Comparison of ENCODE assay signal across 9 mouse cellular contexts in genomic region chr14:29723267-29723666, GRCm38 (mm10). TPM values are rescaled to one million over a fixed set of nuclear protein-coding genes. Genes with fewer than 3 reads are reported as not detected.
A peak's percentile ranks its signal among the peaks of the same experiment; 100 is the strongest.
DNase-seq lines count a peak whose midpoint lies in the region; ATAC-seq and TF ChIP-seq lines count a peak whose summit lies in the region.
"Had no signal": no experiment of that assay in that cellular context is flagged by ENCODE, and none has a peak within 500 bp of the region (broad histone marks: within the 10 kb centered on the region; RNA-seq: fewer than 3 reads in every experiment).

No protein-coding gene starts in this region.

- H3K27me3 ChIP-seq in kidney, embryonic 15.5 days, result peaks cover 88% of the 10 kb centered on the region
- H3K27me3 ChIP-seq in kidney, adult 2 months (replicated peaks; ENCODE audit: control insufficient read depth, insufficient read depth, low read length), result peaks cover 10% of the 10 kb centered on the region
- H3K27me3 ChIP-seq in embryonic facial prominence, embryonic 13.5 days, result peaks cover 74% of the 10 kb centered on the region
- H3K27me3 ChIP-seq in hindbrain, embryonic 10.5 days (ENCODE audit: insufficient read depth, poor library complexity, severe bottlenecking), result peaks cover 89% of the 10 kb centered on the region
- peaks cover 88% of the 10 kb centered on the region for H3K27me3 ChIP-seq in liver, embryonic 13.5 days

- WGBS in kidney, embryonic 15.5 days, result 5% methylated on average over 10 of the region's 10 CpGs
- WGBS in kidney, adult 2 months, result 7% methylated on average over 10 of the region's 10 CpGs
- 5% methylated on average over 10 of the region's 10 CpGs for WGBS in embryonic facial prominence, embryonic 13.5 days
- 8% methylated on average over 10 of the region's 10 CpGs for WGBS in hindbrain, embryonic 10.5 days
- WGBS in liver, embryonic 13.5 days (ENCODE audit: insufficient replicate concordance), result 10% methylated on average over 10 of the region's 10 CpGs

- ATAC-seq in kidney, embryonic 15.5 days (replicated peaks; ENCODE audit: low FRiP score), result no peak
- no peak for ATAC-seq in embryonic facial prominence, embryonic 13.5 days (ENCODE audit: insufficient number of reproducible peaks, insufficient read depth, low FRiP score, low TSS enrichment, low read depth)
- no peak for ATAC-seq in liver, embryonic 13.5 days (ENCODE audit: low read depth)
- ATAC-seq in megakaryocyte, adult 5-6 weeks (ENCODE audit: poor library complexity, severe bottlenecking), result no peak

- peaks cover 28% of the 10 kb centered on the region for H3K4me1 ChIP-seq in kidney, embryonic 15.5 days
- no peaks in the 10 kb centered on the region for H3K4me1 ChIP-seq in kidney, adult 2 months (ENCODE audit: control insufficient read depth, insufficient read depth, low read length)
- peaks cover 29% of the 10 kb centered on the region for H3K4me1 ChIP-seq in embryonic facial prominence, embryonic 13.5 days
- peaks cover 34% of the 10 kb centered on the region for H3K4me1 ChIP-seq in hindbrain, embryonic 10.5 days (replicated peaks)
- 0 out of 2 replicates have a peak, but pooled peaks cover 4% of the 10 kb centered on the region for H3K4me1 ChIP-seq in liver, embryonic 13.5 days (replicated peaks)

- DNase-seq in kidney, adult 2 months, result no peak
- no peak for DNase-seq in hindbrain, embryonic 10.5 days (ENCODE audit: low spot score)
- DNase-seq in liver, embryonic 13.5 days, result no peak
- no peak for DNase-seq in adrenal gland, adult 8-10 months
- no peak for DNase-seq in spleen, postnatal 36 days (ENCODE audit: low spot score in 2 of 2)

- H3K4me3 ChIP-seq in kidney, embryonic 15.5 days (replicated peaks), result peak overlapping the region; percentile 68
- H3K4me3 ChIP-seq in kidney, adult 2 months (ENCODE audit: insufficient read depth, low read depth, low read length), result no peak overlapping the region
- peak overlapping the region; percentile 74 for H3K4me3 ChIP-seq in embryonic facial prominence, embryonic 13.5 days
- peak overlapping the region; percentile 73 for H3K4me3 ChIP-seq in hindbrain, embryonic 10.5 days
- H3K4me3 ChIP-seq in liver, embryonic 13.5 days (replicated peaks), result no peak overlapping the region

- no peak for TF ChIP-seq CTCF in kidney, adult 2 months (conservative IDR thresholded peaks at IDR 0.05; ENCODE audit: insufficient read depth, insufficient read length, low read depth, low read length)

- H3K27ac ChIP-seq in kidney, embryonic 15.5 days, result no peak overlapping the region
- no peak overlapping the region for H3K27ac ChIP-seq in kidney, adult 2 months (ENCODE audit: insufficient read depth, low read depth, low read length)
- peak overlapping the region; percentile 86; the same call in 1 of the 2 replicates for H3K27ac ChIP-seq in embryonic facial prominence, embryonic 13.5 days
- peak overlapping the region; percentile 91; the same call in 1 of the 2 replicates for H3K27ac ChIP-seq in hindbrain, embryonic 10.5 days
- no peak overlapping the region for H3K27ac ChIP-seq in liver, embryonic 13.5 days

- H3K4me2 ChIP-seq in kidney, embryonic 15.5 days, result peak overlapping the region; percentile 100
- peak overlapping the region; percentile 90 for H3K4me2 ChIP-seq in embryonic facial prominence, embryonic 13.5 days
- peak overlapping the region; percentile 69; the same call in 1 of the 2 replicates for H3K4me2 ChIP-seq in liver, embryonic 13.5 days

- no peaks in the 10 kb centered on the region for H3K36me3 ChIP-seq in kidney, embryonic 15.5 days
- no peaks in the 10 kb centered on the region for H3K36me3 ChIP-seq in kidney, adult 2 months (ENCODE audit: control insufficient read depth, insufficient read depth, low read length)
- no peaks in the 10 kb centered on the region for H3K36me3 ChIP-seq in embryonic facial prominence, embryonic 13.5 days
- H3K36me3 ChIP-seq in hindbrain, embryonic 10.5 days, result no peaks in the 10 kb centered on the region
- H3K36me3 ChIP-seq in liver, embryonic 13.5 days, result no peaks in the 10 kb centered on the region

- no peaks in the 10 kb centered on the region for H3K9me3 ChIP-seq in kidney, embryonic 15.5 days (replicated peaks)
- no peaks in the 10 kb centered on the region for H3K9me3 ChIP-seq in embryonic facial prominence, embryonic 13.5 days
- H3K9me3 ChIP-seq in hindbrain, embryonic 10.5 days, result no peaks in the 10 kb centered on the region
- no peaks in the 10 kb centered on the region for H3K9me3 ChIP-seq in liver, embryonic 13.5 days (replicated peaks)

- no peak for TF ChIP-seq POLR2A in kidney, adult 2 months (IDR thresholded peaks at IDR 0.05; ENCODE audit: low read depth, low read length)

- peak overlapping the region; percentile 52 for H3K9ac ChIP-seq in kidney, embryonic 15.5 days
- H3K9ac ChIP-seq in embryonic facial prominence, embryonic 13.5 days, result peak overlapping the region; percentile 84
- no peak overlapping the region for H3K9ac ChIP-seq in liver, embryonic 13.5 days

RNA-seq across cellular contexts. Expression of gene Cacna2d3, which starts 1.6 kb away (rescaled TPM):
- polyA plus RNA-seq in kidney, embryonic 15.5 days (2015; fragmentation: Nextera tagmentation; extraction: Ambion mirVana), result 3.4 and 5.1 TPM in 2 replicates
- polyA plus RNA-seq in kidney, adult 2 months (2012; rRNA removed), result 0.14 and 0.22 TPM in 2 replicates
- polyA plus RNA-seq in embryonic facial prominence, embryonic 13.5 days (2015; fragmentation: Nextera tagmentation; extraction: Ambion mirVana), result 43.5 and 46.0 TPM in 2 replicates
- 5.1 and 12.6 TPM in 2 replicates for polyA plus RNA-seq in hindbrain, embryonic 10.5 days (2016; fragmentation: Nextera tagmentation; extraction: Ambion mirVana)
- 0.12 and 0.16 TPM in 2 replicates for polyA plus RNA-seq in liver, embryonic 13.5 days (2015; fragmentation: Nextera tagmentation; extraction: Ambion mirVana)
- not detected in 2 replicates for total RNA-seq in megakaryocyte, adult 5-6 weeks (2015)
- total RNA-seq in megakaryocyte, adult 5-6 weeks (2017), result not detected in 2 replicates
- 1 to 10 TPM; 4.3 to 8.6 (median 5.3) TPM for total RNA-seq in adrenal gland, adult 8-10 months (2022)
- total RNA-seq: hematopoietic stem cell, adult 5-6 weeks had no signal

Comparison
In these comparisons a context has a peak if more than half of its experiments do, and no peak if none do; other contexts are left out.
1. H3K4me3 ChIP-seq: peak in kidney, embryonic 15.5 days (single experiment), embryonic facial prominence, embryonic 13.5 days (single experiment) and hindbrain, embryonic 10.5 days (single experiment); none in kidney, adult 2 months (single experiment) and liver, embryonic 13.5 days (single experiment).
2. H3K27ac ChIP-seq: peak in embryonic facial prominence, embryonic 13.5 days (single experiment) and hindbrain, embryonic 10.5 days (single experiment); none in kidney, embryonic 15.5 days (single experiment), kidney, adult 2 months (single experiment) and liver, embryonic 13.5 days (single experiment).
3. Peak in every context shown above with its lines, with median percentiles within 50 percentile points of each other: H3K4me2 ChIP-seq.